Mouse (Mus musculus): ENCODE results near the gene 2310022A10Rik.
"Not testable (repeated sequence)": the region's sequence is repeated elsewhere in the genome, so short reads cannot be mapped to it uniquely, and the experiment has no call there.

The 2310022A10Rik gene

DNA sequence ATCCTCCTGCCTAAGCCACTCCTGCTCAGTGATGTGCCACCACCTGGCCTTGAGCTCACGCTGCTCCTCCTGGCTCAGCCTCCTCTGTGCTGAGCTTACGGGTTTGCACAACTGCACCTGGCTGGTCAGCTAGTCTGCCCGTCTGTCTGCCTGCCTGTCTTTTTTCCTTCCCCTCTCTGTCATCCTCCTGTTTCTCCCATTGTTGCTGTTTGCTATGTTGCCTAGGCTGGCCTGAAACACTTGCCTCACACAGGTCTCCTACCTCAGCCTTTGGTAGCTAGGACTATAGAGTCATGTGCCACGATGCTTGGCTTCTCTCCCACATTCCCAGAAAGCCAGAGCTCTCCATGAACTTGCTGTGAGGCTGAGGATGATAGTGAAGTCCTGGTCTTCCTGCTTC, 59.9 kb downstream of the 2310022A10Rik start:
- DNase-seq (ENCODE audit: low spot score in 2 of 2): no peak

DNA sequence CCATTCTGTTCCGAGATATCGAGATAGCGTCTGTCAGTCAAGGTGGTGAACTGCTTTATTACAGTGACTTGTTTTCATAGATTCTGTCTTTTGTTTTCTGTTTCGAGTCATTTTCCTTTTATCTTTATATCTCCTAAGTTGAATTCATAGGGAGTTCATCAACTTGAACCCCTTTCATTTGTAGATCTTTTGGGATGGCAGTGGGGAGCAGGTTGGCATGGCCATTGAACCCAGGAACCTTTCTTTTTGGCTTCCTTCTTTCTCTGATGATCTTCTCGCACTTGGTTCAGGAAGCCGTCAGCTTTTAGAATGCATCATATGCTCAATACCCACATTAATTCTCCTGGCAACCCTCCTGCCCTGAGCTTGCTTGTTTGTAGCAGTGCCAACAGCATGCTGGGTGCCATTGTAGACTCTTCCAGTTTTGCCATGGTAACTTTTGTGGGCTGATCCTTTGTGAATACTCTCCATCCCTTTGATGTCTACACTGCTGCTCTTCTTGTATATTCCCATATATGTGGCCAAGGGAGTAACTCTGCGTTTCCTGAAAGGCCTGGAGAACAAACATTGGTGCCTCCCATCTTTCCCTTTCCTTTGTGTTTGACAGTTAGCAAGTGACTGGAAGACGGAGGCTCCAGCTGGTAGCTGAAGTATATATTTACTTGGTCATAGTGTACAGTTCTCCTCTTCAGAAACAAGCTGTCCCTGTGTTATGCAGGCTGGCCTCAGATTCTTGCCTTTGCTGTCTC, 60.9 kb downstream of the 2310022A10Rik start:
- DNase-seq (ENCODE audit: low spot score in 2 of 2): no peak

DNA sequence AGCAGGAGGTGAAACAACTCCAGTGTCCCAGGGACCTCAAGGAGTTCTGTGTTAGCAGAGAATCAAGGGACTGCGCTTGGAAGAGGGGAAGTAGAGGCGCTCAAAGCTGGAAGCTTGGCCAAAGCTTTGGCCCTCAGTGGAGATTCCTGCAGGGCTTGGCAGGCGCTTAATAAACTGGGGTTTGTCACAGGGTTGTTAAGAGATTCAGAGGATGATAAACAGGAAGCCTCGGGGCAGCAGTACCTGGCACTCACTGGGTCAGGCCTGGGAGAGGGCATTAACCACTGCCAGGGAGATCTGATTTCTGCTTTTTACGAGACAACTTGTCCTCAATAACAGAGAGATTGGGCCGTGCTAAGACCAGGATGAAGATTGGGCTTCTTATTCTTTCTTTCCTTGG, 68.0 kb downstream of the 2310022A10Rik start:
- DNase-seq (ENCODE audit: low spot score in 2 of 2): no peak

DNA sequence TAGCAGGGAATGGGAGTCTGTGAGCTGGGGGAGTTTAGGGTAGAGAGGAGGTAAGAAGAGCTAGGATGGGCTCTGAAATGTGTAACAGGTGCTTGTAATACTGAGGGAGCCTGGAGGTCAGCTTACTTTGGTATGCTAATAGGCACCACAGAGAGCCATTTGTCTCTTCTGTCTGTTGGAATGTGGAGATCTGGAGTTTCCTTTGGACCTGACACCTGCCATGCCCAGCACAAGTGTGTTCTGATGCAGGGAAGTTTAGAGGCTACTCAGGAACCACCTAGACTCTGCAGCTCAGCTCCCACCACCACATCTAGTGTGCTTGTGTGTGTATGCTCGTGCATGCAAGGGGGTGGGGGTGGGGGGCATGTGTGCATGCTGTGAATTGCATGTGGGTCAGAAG, 69.2 kb downstream of the 2310022A10Rik start:
- DNase-seq (ENCODE audit: low spot score in 2 of 2): no peak

DNA sequence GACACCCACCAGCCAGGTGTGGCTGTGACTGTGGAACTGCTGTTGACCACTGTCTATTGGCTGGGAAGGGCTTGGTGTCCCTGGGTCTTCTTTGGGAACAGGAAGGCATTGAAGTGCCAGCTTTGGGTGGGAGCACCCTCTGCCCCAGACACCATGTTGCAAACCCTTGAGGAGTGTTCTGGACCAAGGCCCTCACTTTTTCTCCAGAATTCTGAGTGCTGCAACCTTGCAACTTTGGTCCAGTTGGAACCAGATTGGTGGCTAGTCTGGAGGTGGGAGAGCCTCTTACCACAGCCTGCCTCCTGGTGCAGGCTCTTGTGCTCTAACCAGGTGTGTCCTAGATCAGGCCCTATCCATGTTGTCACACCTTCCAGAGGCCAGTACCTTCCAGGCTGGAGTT, 71.9 kb downstream of the 2310022A10Rik start:
- DNase-seq (ENCODE audit: low spot score in 2 of 2): no peak

DNA sequence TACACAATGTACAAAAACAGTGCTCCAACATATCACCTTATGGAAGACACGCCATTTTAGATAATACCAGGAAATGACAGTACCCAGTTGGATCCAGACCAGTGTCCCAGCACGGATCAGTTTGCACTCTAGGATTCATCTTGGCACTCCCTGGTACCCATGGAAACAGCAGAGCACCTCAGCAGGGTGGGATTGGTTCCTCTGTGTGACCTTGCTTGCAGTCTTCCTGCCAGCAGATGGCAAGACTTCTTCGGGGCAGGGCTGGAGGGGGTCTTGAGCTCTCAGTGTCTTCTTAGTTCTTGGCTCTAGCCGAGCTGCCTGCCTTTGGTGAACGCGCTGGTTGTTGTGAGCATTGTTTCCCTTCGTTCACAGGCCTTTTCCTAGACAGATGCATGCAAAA, 74.7 kb downstream of the 2310022A10Rik start:
- no peak for DNase-seq (ENCODE audit: low spot score in 2 of 2)

DNA sequence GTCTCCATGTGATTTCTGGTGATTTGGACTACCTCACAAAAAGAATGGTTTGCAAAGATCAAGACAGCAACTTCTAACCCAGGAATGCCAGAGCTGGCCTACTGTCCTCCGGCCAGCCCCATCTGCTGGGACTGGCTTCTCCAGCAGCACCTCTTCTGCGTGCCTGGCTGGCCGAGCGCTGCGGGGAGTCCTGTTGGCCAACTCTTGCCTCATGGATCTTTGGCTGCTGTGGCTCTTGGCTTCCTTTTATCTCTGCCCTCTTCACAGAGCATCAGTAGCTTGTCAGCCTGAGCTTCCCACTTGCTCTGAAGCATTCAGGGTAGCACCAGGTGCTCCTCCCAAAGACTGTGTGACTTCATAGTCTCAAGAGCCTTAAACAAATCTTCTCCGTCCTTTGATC, 75.2 kb downstream of the 2310022A10Rik start:
- peak in 1 of 2 experiments; percentile 34 for DNase-seq (ENCODE audit: low spot score in 2 of 2)

DNA sequence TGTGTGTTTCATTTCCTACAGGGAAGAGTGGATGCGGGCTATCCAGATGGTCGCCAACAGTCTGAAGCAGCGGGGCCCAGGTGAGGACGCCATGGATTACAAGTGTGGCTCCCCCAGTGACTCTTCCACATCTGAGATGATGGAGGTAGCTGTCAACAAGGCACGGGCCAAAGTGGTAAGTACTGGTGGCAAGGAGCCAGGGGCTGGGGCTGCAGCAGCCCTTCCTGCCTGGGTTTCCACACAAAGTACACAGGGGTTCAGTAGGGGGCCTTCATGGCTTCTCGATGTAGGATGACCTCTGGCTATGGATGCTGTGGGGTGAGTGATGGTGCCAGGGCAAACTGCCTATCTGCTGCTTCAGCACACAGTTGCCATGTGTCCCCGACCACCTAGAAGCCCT, 75.8 kb downstream of the 2310022A10Rik start:
- not testable (repeated sequence) for DNase-seq (ENCODE audit: low spot score in 2 of 2)

DNA sequence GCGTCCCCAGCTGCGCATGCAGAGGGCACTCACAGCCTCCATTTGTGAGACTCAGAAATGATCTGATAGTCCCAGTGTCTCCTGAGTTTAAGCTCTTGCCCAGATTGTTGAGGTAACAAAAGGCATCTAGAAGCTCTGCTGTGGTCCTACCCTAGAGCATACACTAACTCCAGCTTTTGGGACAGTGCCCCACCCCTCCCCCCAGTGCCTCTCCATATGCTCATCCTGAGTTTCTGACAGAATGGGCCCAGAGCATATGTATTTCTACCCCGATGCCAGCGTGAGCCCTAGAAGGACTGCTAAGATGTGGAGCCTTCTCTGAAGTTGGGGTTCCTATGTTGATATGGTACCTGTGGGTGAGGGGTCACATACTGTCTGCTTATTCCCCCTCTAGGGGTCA, 78.4 kb downstream of the 2310022A10Rik start:
- no peak for DNase-seq (ENCODE audit: low spot score in 2 of 2)
